Mouse (Mus musculus) heart, embryonic 14.5 days (tissue): ENCODE results near the gene Phldb1. TPM values are rescaled to one million over a fixed set of nuclear protein-coding genes. Genes with fewer than 3 reads are reported as not detected.

Source experiments
- ATAC-seq: fragments of 200-750 bp; cut with Nextera tagmentation; 2 replicates; pipeline ENCODE4 v1.8.0; 2017; ENCODE audit warnings: low read depth, moderate TSS enrichment; ENCODE audit not compliant: insufficient number of reproducible peaks, insufficient read depth, low FRiP score
- H3K27ac ChIP-seq, 2 experiments: fragments of 200-500 bp in 1 of 2; fragments of 300-500 bp in 1 of 2; sonication (generic) in 1 of 2; replicated peaks in 1 of 2; 2 replicates each; pipeline ENCODE4 v1.5.1; 2012 to 2014; ENCODE audit warnings: low read depth in 2 of 2, low read length in 2 of 2, control low read depth in 1 of 2, mild to moderate bottlenecking in 1 of 2, mixed read lengths in 1 of 2; ENCODE audit not compliant: control insufficient read depth in 1 of 2, insufficient read depth in 1 of 2
- H3K27me3 ChIP-seq: fragments of 300-500 bp; sonication (generic); 2 replicates; pipeline ENCODE4 v1.6.1; 2014; ENCODE audit warnings: mild to moderate bottlenecking, low read length, control low read depth; ENCODE audit not compliant: control insufficient read depth, insufficient read depth
- H3K36me3 ChIP-seq: fragments of 300-500 bp; sonication (generic); 2 replicates; pipeline ENCODE4 v1.6.1; 2014; ENCODE audit warnings: mild to moderate bottlenecking, control low read depth, low read length, mixed read lengths; ENCODE audit not compliant: control insufficient read depth, insufficient read depth
- H3K4me1 ChIP-seq, 2 experiments: fragments of 200-500 bp in 1 of 2; fragments of 300-500 bp in 1 of 2; sonication (generic) in 1 of 2; 2 replicates each; pipeline ENCODE4 v1.6.1; 2012 to 2014; ENCODE audit warnings: low read length in 2 of 2, control low read depth in 1 of 2, mixed read lengths in 1 of 2; ENCODE audit not compliant: control insufficient read depth in 2 of 2, insufficient read depth in 2 of 2
- H3K4me2 ChIP-seq: fragments of 300-500 bp; sonication (generic); 2 replicates; pipeline ENCODE4 v1.6.1; 2014; ENCODE audit warnings: mild to moderate bottlenecking, low read length
- H3K4me3 ChIP-seq, 2 experiments: fragments of 200-500 bp in 1 of 2; fragments of 300-500 bp in 1 of 2; sonication (generic) in 1 of 2; 2 replicates each; pipeline ENCODE4 v1.5.1; 2012 to 2014; ENCODE audit warnings: low read length in 2 of 2, mild to moderate bottlenecking in 2 of 2, control low read depth in 1 of 2, low read depth in 1 of 2, moderate library complexity in 1 of 2; ENCODE audit not compliant: control insufficient read depth in 1 of 2, insufficient read depth in 1 of 2
- H3K9ac ChIP-seq: fragments of 300-500 bp; sonication (generic); 2 replicates; pipeline ENCODE4 v1.6.1; 2014; ENCODE audit warnings: mild to moderate bottlenecking, low read length
- H3K9me3 ChIP-seq: fragments of 300-500 bp; sonication (generic); 2 replicates; pipeline ENCODE4 v1.6.1; 2016; ENCODE audit warnings: low read length, control low read depth; ENCODE audit not compliant: control insufficient read depth
- WGBS: fragments of 180-500 bp; shearing (Covaris S2); extraction: QIAGEN DNeasy Blood & Tissue Kit; methylation state at CpG from one replicate; pipeline ENCODE4 v1.1.7; 2014; 5-methylcytosine and 5-hydroxymethylcytosine counted together
- polyA plus RNA-seq: library from polyadenylated mRNA; unstranded; fragments of >200 nt; fragmentation: Nextera tagmentation; extraction: Ambion mirVana; gene quantifications from 2 replicates; pipeline ENCODE4 v1.2.1, GENCODE M21; 2014

Gene Phldb1
- polyA plus RNA-seq, 1 experiment from 2014 or later: 25.4 TPM

GRCm38 (mm10) chr9:44724665-44725064 lies 10.3 kb downstream of the Phldb1 start:
- Histone ChIP-seq H3K36me3 (peaks cover 22% of the 10 kb centered on the region; the same call in 1 of the 2 replicates), H3K27ac (no peak overlapping the region), H3K27me3 (no peaks in the 10 kb centered on the region), H3K4me1 (peaks cover 46 to 61% of the 10 kb centered on the region in 2 experiments), H3K9ac (no peak overlapping the region), H3K4me2 (no peak overlapping the region), H3K4me3 (no peak overlapping the region), H3K9me3 (no peaks in the 10 kb centered on the region)
- WGBS: 53% methylated on average over 2 of the region's 2 CpGs
- ATAC-seq: no peak

- Histone ChIP-seq H3K9me3 (no peaks in the 10 kb centered on the region), H3K4me3 (no peak overlapping the region), H3K27me3 (no peaks in the 10 kb centered on the region), H3K9ac (peak overlapping the region; percentile 11; the same call in 1 of the 2 replicates), H3K27ac (0 out of 4 replicates have a peak overlapping the region, but pooled peaks of 1 of the 2 experiments have one; percentile 66), H3K36me3 (peaks cover 22% of the 10 kb centered on the region; the same call in 1 of the 2 replicates), H3K4me1 (peaks cover 46 to 66% of the 10 kb centered on the region in 2 experiments), H3K4me2 (no peak overlapping the region)
- 56% methylated on average over 6 of the region's 6 CpGs for WGBS
- ATAC-seq: no peak
Measured at GRCm38 (mm10) chr9:44724223-44724622, 10.8 kb downstream of the Phldb1 start.

GRCm38 (mm10) chr9:44723521-44724041 lies 11.4 kb downstream of the Phldb1 start:
- ATAC-seq: no peak
- H3K9ac ChIP-seq: peak overlapping the region; percentile 21; the same call in 1 of the 2 replicates
- no peaks in the 10 kb centered on the region for H3K9me3 ChIP-seq
- peaks cover 43 to 66% of the 10 kb centered on the region in 2 experiments for H3K4me1 ChIP-seq
- H3K4me3 ChIP-seq: no peak overlapping the region
- WGBS: 38% methylated on average over 11 of the region's 11 CpGs
- peak overlapping the region; percentile 40 to 66; a peak in 3 of 4 replicates for H3K27ac ChIP-seq
- peaks cover 22% of the 10 kb centered on the region; the same call in 1 of the 2 replicates for H3K36me3 ChIP-seq
- H3K27me3 ChIP-seq: no peaks in the 10 kb centered on the region
- no peak overlapping the region for H3K4me2 ChIP-seq

GRCm38 (mm10) chr9:44723008-44723407 lies 12.0 kb downstream of the Phldb1 start:
- Histone ChIP-seq H3K27me3 (no peaks in the 10 kb centered on the region), H3K36me3 (peaks cover 27% of the 10 kb centered on the region; the same call in 1 of the 2 replicates), H3K9me3 (no peaks in the 10 kb centered on the region), H3K27ac (peak overlapping the region; percentile 40 to 66), H3K9ac (peak overlapping the region; percentile 21; the same call in 1 of the 2 replicates), H3K4me2 (no peak overlapping the region), H3K4me1 (peaks cover 43 to 66% of the 10 kb centered on the region in 2 experiments), H3K4me3 (no peak overlapping the region)
- ATAC-seq: no peak
- 37% methylated on average over 7 of the region's 7 CpGs for WGBS

- Histone ChIP-seq H3K4me3 (no peak overlapping the region), H3K9me3 (no peaks in the 10 kb centered on the region), H3K4me1 (peaks cover 43 to 66% of the 10 kb centered on the region in 2 experiments), H3K4me2 (no peak overlapping the region), H3K27me3 (no peaks in the 10 kb centered on the region), H3K9ac (0 out of 2 replicates have a peak overlapping the region, but pooled peaks have one; percentile 11), H3K27ac (peak overlapping the region; percentile 12 to 66; a peak in 2 of 4 replicates), H3K36me3 (peaks cover 31% of the 10 kb centered on the region; the same call in 1 of the 2 replicates)
- 63% methylated on average over 7 of the region's 7 CpGs for WGBS
- ATAC-seq: no peak
Measured at GRCm38 (mm10) chr9:44722575-44722974, 12.4 kb downstream of the Phldb1 start.

- H3K27ac ChIP-seq: peak overlapping the region; percentile 50 to 73; a peak in 3 of 4 replicates
- H3K4me2 ChIP-seq: peak overlapping the region; percentile 72
- peak overlapping the region in 1 of 2 experiments; percentile 66; a peak in 2 of 4 replicates for H3K4me3 ChIP-seq
- H3K9me3 ChIP-seq: no peaks in the 10 kb centered on the region
- peaks cover 39 to 61% of the 10 kb centered on the region in 2 experiments for H3K4me1 ChIP-seq
- H3K36me3 ChIP-seq: peaks cover 35% of the 10 kb centered on the region
- peak overlapping the region; percentile 84; the same call in 1 of the 2 replicates for H3K9ac ChIP-seq
- ATAC-seq: no peak
- H3K27me3 ChIP-seq: no peaks in the 10 kb centered on the region
- WGBS: 34% methylated on average over 3 of the region's 3 CpGs
Measured at GRCm38 (mm10) chr9:44721877-44722186, 13.2 kb downstream of the Phldb1 start.

GRCm38 (mm10) chr9:44721154-44721876 lies 13.7 kb downstream of the Phldb1 start:
- Histone ChIP-seq H3K36me3 (peaks cover 38% of the 10 kb centered on the region), H3K9ac (peak overlapping the region; percentile 84), H3K4me3 (peak overlapping the region; percentile 66 to 85), H3K27ac (peak overlapping the region; percentile 56 to 73), H3K4me1 (peaks cover 34 to 56% of the 10 kb centered on the region in 2 experiments), H3K4me2 (peak overlapping the region; percentile 72), H3K27me3 (no peaks in the 10 kb centered on the region), H3K9me3 (no peaks in the 10 kb centered on the region)
- under 1% methylated on average over 40 of the region's 40 CpGs for WGBS
- ATAC-seq: peak; percentile 84
